ENCODE assay signal across 8 mouse cellular contexts in the genomic region with DNA sequence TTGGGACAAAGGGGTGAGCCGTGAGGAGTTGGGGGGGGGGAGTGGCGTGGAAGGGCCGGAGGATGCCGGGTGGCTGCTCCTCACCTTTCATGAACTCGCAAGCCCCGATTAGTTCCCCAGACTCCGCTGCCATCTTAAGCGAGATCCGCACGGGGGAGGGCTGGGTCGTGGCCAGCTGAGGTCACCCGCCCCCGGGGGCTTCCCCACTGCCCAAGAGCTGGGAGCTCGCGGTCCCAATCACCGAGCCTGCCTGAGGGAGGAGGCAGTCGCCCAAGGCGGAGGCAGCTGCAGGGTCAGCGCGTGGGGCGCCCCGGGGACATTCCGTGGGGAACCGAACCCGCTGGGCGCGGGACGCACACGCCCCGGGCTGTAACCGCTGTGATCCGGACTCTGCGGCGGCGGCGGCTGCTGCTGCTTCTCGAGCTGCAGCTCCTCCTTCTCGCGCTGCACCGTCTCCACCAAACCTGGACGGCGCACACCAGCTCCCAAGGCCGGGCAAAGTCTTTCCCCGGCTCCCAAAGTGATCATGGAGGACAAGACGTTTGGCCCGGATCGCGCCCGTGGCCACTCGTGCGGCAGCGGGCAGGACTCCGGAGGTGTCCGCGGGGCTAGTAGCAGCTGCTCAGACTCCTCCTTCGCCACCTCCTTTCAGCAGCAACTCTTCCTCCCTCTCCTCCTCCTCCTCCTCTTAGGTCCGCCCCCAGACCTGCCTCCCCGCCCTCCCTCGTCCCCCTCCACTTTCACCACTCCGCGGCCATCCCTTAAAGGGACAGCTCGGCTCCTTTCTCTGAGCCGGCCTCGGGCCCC. TPM values are rescaled to one million over a fixed set of nuclear protein-coding genes. Genes with fewer than 3 reads are reported as not detected.
A peak's percentile ranks its signal among the peaks of the same experiment; 100 is the strongest.
DNase-seq lines count a peak whose midpoint lies in the region; ATAC-seq and TF ChIP-seq lines count a peak whose summit lies in the region.

Cdc14a (minus strand) TSS at position 680 of the 807 bp plus-strand sequence.

- peak; percentile 89 for DNase-seq in 3T3-L1 (ENCODE audit: low read depth, low spot score)
- peak; percentile 80 for DNase-seq in adrenal gland, postnatal 25 days
- peak; percentile 95 for DNase-seq in embryonic facial prominence, embryonic 11.5 days (ENCODE audit: low spot score)
- DNase-seq in heart, adult 11 months, result peak; percentile 96
- peak; percentile 91 for DNase-seq in kidney, adult 2 months
- peak; percentile 94 for DNase-seq in midbrain, postnatal 0 days (ENCODE audit: low spot score)
- peak; percentile 81 to 82 for DNase-seq in spleen, postnatal 36 days (ENCODE audit: low spot score in 2 of 2)

- 0 out of 2 replicates have a peak, but pooled peaks have one; percentile 1 for TF ChIP-seq CTCF in kidney, adult 2 months (conservative IDR thresholded peaks at IDR 0.05; ENCODE audit: insufficient read depth, insufficient read length, low read depth, low read length)
- TF ChIP-seq CTCF in midbrain, postnatal 0 days (IDR thresholded peaks at IDR 0.05), result no peak

- 0% methylated on average over 62 of the region's 64 CpGs for WGBS in embryonic facial prominence, embryonic 11.5 days
- under 1% methylated on average over 62 of the region's 64 CpGs for WGBS in kidney, adult 2 months
- under 1% methylated on average over 54 of the region's 64 CpGs for WGBS in limb, embryonic 15.5 days
- WGBS in midbrain, postnatal 0 days, result under 1% methylated on average over 58 of the region's 64 CpGs

- ATAC-seq in embryonic facial prominence, embryonic 11.5 days (replicated peaks; ENCODE audit: insufficient number of reproducible peaks, low FRiP score, low TSS enrichment, low read depth), result peak; percentile 93
- peak; percentile 88 for ATAC-seq in limb, embryonic 15.5 days (ENCODE audit: insufficient number of reproducible peaks, low FRiP score, low TSS enrichment, low read depth)
- peak; percentile 91 for ATAC-seq in midbrain, postnatal 0 days (ENCODE audit: low FRiP score)

- peak; percentile 79 for TF ChIP-seq POLR2A in kidney, adult 2 months (IDR thresholded peaks at IDR 0.05; ENCODE audit: low read depth, low read length)

- peak within 1 kb of the TSS; percentile 74 for H3K4me2 ChIP-seq in embryonic facial prominence, embryonic 11.5 days (ENCODE audit: low read depth, low read length)
- H3K4me2 ChIP-seq in limb, embryonic 15.5 days, result peak within 1 kb of the TSS; percentile 89
- peak within 1 kb of the TSS; percentile 99 for H3K4me2 ChIP-seq in midbrain, postnatal 0 days (ENCODE audit: low read depth, low read length, poor library complexity, severe bottlenecking)

- H3K4me1 ChIP-seq in embryonic facial prominence, embryonic 11.5 days (ENCODE audit: control insufficient read depth, insufficient read depth, low read length), result peaks cover 3% of the 10 kb centered on the region; the same call in 1 of the 2 replicates
- no peaks in the 10 kb centered on the region for H3K4me1 ChIP-seq in kidney, adult 2 months (ENCODE audit: control insufficient read depth, insufficient read depth, low read length)
- peaks cover 15% of the 10 kb centered on the region for H3K4me1 ChIP-seq in limb, embryonic 15.5 days
- no peaks in the 10 kb centered on the region for H3K4me1 ChIP-seq in midbrain, postnatal 0 days (ENCODE audit: insufficient read depth, low read length)

- H3K9me3 ChIP-seq in embryonic facial prominence, embryonic 11.5 days (replicated peaks; ENCODE audit: control insufficient read depth, low read length), result no peaks in the 10 kb centered on the region
- no peaks in the 10 kb centered on the region for H3K9me3 ChIP-seq in limb, embryonic 15.5 days
- no peaks in the 10 kb centered on the region for H3K9me3 ChIP-seq in midbrain, postnatal 0 days (ENCODE audit: low read length)

- H3K27ac ChIP-seq in embryonic facial prominence, embryonic 11.5 days (replicated peaks; ENCODE audit: low read depth, low read length), result peak within 1 kb of the TSS; percentile 91
- H3K27ac ChIP-seq in kidney, adult 2 months (ENCODE audit: insufficient read depth, low read depth, low read length), result peak within 1 kb of the TSS; percentile 62
- peak within 1 kb of the TSS; percentile 89 for H3K27ac ChIP-seq in limb, embryonic 15.5 days
- H3K27ac ChIP-seq in midbrain, postnatal 0 days (ENCODE audit: low read depth, low read length), result peak within 1 kb of the TSS; percentile 69

- peak within 1 kb of the TSS; percentile 93 for H3K4me3 ChIP-seq in embryonic facial prominence, embryonic 11.5 days (ENCODE audit: low read depth, low read length)
- peak within 1 kb of the TSS; percentile 78 for H3K4me3 ChIP-seq in kidney, adult 2 months (ENCODE audit: insufficient read depth, low read depth, low read length)
- H3K4me3 ChIP-seq in limb, embryonic 15.5 days, result peak within 1 kb of the TSS; percentile 96
- peak within 1 kb of the TSS; percentile 88 for H3K4me3 ChIP-seq in midbrain, postnatal 0 days (ENCODE audit: low read depth, low read length)

- H3K27me3 ChIP-seq in embryonic facial prominence, embryonic 11.5 days (ENCODE audit: control insufficient read depth, insufficient read depth, low read length), result no peaks in the 10 kb centered on the region
- no peaks in the 10 kb centered on the region for H3K27me3 ChIP-seq in kidney, adult 2 months (replicated peaks; ENCODE audit: control insufficient read depth, insufficient read depth, low read length)
- no peaks in the 10 kb centered on the region for H3K27me3 ChIP-seq in limb, embryonic 15.5 days
- H3K27me3 ChIP-seq in midbrain, postnatal 0 days (ENCODE audit: insufficient read depth, low read length), result no peaks in the 10 kb centered on the region

- H3K36me3 ChIP-seq in embryonic facial prominence, embryonic 11.5 days (replicated peaks; ENCODE audit: control insufficient read depth, insufficient read depth, low read depth, low read length), result no peaks in the 10 kb centered on the region
- no peaks in the 10 kb centered on the region for H3K36me3 ChIP-seq in kidney, adult 2 months (ENCODE audit: control insufficient read depth, insufficient read depth, low read length)
- 0 out of 2 replicates have a peak, but pooled peaks cover 4% of the 10 kb centered on the region for H3K36me3 ChIP-seq in limb, embryonic 15.5 days
- H3K36me3 ChIP-seq in midbrain, postnatal 0 days (ENCODE audit: insufficient read depth, low read length), result no peaks in the 10 kb centered on the region

- peak within 1 kb of the TSS; percentile 91 for H3K9ac ChIP-seq in embryonic facial prominence, embryonic 11.5 days (replicated peaks; ENCODE audit: low read length)
- peak within 1 kb of the TSS; percentile 80 for H3K9ac ChIP-seq in limb, embryonic 15.5 days
- peak within 1 kb of the TSS; percentile 77 for H3K9ac ChIP-seq in midbrain, postnatal 0 days (replicated peaks; ENCODE audit: low read length, poor library complexity, severe bottlenecking)

RNA-seq across cellular contexts. Expression of gene Cdc14a, which starts in this region (rescaled TPM):
- 14.3 and 18.3 TPM in 2 replicates for total RNA-seq in adrenal gland, postnatal 25 days (2021)
- 15.3 and 15.7 TPM in 2 replicates for polyA plus RNA-seq in embryonic facial prominence, embryonic 11.5 days (2014; fragmentation: Nextera tagmentation; extraction: Ambion mirVana)
- 5.3 and 5.5 TPM in 2 replicates for polyA plus RNA-seq in kidney, adult 2 months (2012; rRNA removed)
- 6.4 and 6.7 TPM in 2 replicates for polyA plus RNA-seq in limb, embryonic 15.5 days (2015; fragmentation: Nextera tagmentation; extraction: Ambion mirVana)
- total RNA-seq in midbrain, postnatal 0 days (2014; rRNA removed), result 3.1 and 3.2 TPM in 2 replicates
- polyA plus RNA-seq in midbrain, postnatal 0 days (2015; fragmentation: Nextera tagmentation; extraction: Ambion mirVana), result 1.6 and 2.2 TPM in 2 replicates

Comparison
In these comparisons a context has a peak if more than half of its experiments do, and no peak if none do; other contexts are left out.
1. Peak in every context shown above with its lines: DNase-seq, ATAC-seq, H3K4me3 ChIP-seq and H3K27ac ChIP-seq.